Mouse (Mus musculus): Measurements from ENCODE around the gene Cenpm.
A peak's percentile ranks its signal among the peaks of the same experiment; 100 is the strongest.
"Not testable (repeated sequence)": the region's sequence is repeated elsewhere in the genome, so short reads cannot be mapped to it uniquely, and the experiment has no call there.

The Cenpm gene

DNA sequence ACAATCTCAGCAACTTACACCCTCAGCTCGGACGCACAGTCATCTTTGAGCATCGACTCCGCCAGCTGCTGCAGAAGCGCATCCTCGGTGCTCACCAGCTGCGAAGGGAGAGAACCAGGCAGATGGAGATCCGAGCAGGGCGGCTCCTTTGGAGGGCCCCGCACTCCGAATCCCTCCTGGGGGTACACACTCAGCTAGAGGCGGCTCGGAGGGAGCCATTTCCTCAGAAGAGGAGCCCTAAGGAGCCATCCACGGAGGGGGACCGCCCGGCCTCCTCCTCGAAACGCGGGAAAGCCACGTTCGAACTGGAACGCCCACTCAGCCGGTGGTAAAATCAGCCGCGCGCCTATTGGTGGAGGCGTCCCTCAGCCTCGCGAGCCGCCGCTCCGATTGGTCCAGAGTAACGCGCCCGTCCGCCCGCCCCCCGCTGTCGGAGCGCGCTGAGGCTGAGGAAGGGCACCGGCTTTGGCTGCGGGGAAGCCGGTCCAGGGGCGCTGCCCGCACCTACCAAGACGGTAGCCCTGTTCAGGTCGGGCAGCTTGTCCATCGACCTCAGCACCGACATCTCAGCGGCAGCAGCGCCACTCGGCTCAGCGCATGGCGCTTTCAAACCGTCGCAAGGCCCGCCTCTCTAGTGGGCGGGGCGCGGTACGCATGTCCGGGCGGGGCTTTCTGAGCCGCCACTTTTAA, at the start of gene Cenpm:
Cenpm (minus strand) TSS at position 634 of the 690 bp plus-strand sequence.
- DNase-seq (ENCODE audit: low read depth) = peak; percentile 95

GRCm38 (mm10) chr15:82294059-82294458, 49.5 kb upstream of the Cenpm start:
- DNase-seq (ENCODE audit: low read depth) = peak; percentile 10

- DNase-seq (ENCODE audit: low read depth) = no peak
Measured at GRCm38 (mm10) chr15:82293271-82293711, 48.7 kb upstream of the Cenpm start.

DNA sequence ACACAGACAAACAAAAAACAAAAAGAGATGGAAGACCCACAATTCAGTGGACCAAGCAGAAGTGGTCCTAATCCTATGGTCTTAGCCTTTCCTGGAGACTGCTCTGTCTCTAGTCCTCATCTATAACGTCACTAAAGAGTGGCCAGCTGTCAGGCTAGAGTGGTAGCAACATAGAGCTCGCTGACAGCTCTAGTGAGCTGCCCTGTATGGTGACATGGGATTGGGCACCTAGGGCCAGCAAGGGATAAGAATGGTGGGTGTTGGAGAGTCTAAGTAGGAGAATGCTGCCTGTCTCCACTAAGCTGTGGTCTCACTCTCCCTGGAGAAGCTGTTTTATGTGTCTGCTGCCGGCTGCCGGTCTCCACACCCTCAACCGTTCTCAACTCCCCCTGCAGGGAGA, 48.3 kb upstream of the Cenpm start:
- no peak for DNase-seq (ENCODE audit: low read depth)

DNA sequence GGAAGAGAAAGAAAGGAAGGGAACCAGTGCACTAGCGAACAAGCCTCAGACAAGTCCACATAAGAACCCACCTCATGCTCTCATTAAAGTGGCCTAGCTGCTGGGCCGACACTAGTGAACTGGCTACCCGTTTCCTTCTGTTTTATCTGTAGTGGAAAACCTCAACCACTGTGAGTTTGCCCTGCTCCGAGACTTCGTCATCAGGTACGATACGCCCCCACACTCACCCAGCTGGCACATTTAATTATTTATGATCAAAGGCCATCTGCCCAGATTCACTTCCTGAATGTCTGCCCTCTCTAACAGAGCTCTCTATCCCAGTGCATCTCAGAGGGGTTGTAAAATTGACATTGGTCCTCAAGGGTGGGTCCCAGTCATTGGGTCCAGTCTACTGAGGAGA, 45.7 kb upstream of the Cenpm start:
- no peak for DNase-seq (ENCODE audit: low read depth)

- no peak for DNase-seq (ENCODE audit: low read depth)
Measured at GRCm38 (mm10) chr15:82286157-82286556, 41.6 kb upstream of the Cenpm start.

- no peak for DNase-seq (ENCODE audit: low read depth)
Measured at GRCm38 (mm10) chr15:82280638-82281037, 36.1 kb upstream of the Cenpm start.

DNA sequence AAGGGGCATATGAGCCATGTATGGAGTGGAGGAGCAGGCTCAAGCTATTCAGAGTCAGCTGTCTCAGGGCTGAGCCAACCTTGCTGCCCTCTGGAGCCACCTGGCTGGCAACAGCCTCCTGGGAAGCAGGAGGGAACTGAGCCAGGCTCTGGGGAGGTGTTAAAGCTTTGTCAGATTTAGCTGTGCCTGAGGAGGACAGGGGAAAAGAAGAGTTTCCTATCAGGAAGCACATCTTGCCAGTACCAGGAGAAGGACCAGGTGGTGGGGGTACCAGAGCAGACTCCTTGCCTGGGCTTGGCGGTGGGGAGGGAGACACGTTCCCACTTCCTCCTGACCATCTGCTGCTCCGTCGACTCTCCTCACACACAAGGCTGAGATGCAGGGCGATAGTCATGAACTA, 33.0 kb upstream of the Cenpm start:
- no peak for DNase-seq (ENCODE audit: low read depth)

GRCm38 (mm10) chr15:82274927-82275901, 30.7 kb upstream of the Cenpm start:
- DNase-seq (ENCODE audit: low read depth) = no peak

- no peak for DNase-seq (ENCODE audit: low read depth)
Measured at GRCm38 (mm10) chr15:82274593-82274926, 30.0 kb upstream of the Cenpm start, which contains the start of gene Sept3. Gene Sept3 (plus strand): TSS chr15:82274893.

DNA sequence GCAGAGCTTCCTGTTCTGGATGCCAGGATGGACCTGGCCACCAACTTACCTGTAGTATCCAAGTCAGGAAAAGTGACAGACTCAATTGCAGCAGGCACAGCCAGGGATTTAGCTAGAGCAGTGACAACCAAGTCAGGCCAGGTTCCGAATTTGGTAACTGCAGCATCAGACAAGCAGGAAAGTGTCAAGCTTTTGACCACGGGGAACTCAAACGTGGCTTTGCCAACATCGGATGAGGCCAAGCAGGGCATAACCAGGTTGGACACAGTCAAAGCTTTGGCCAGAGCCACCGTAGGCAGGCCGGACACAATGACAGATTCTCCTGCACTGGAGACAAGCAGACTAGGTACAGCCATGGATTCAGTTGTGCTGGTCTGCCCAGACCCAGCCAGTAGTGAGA, 27.7 kb upstream of the Cenpm start:
- DNase-seq (ENCODE audit: low read depth) = no peak

DNA sequence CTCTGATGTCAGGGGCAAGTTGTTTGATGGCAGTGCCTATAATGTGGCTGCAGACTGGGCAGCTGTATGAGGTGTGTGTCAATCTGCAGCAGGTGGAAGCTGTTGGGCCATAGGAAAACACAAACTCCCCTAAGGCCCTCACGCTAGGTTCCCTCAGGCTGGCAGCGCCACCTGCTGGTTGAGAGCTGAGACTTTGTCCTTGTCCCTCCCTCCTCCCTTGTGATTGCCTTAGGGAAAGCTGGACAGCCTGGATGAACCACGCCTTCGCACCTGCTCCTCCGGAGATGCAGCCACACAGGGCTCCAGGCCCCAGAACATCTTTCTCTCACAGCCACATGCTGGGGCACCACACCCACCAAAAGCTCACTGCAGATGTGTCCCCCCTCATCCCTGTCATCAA, 26.7 kb upstream of the Cenpm start:
- DNase-seq (ENCODE audit: low read depth) = peak; percentile 61

DNA sequence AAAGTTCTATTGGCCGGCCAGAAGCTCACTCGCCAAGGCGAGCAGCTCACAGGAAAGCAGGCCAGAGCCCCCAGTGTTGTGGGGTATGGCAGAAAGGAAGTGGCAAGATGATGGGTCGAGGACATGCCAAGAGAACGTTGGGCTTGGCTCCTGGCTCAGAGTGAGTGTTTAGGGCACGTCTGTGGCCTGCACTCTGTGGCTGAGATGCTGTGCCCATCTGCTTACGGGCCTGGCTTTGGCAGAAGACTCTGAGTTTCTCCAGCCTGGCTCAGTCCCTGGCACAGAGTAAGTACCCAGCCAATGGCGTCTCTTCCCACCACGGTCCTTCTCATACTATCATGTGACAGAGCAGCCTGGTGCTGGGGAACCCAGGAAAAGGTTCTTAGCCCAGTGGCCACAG, 24.2 kb upstream of the Cenpm start:
- no peak for DNase-seq (ENCODE audit: low read depth)

DNA sequence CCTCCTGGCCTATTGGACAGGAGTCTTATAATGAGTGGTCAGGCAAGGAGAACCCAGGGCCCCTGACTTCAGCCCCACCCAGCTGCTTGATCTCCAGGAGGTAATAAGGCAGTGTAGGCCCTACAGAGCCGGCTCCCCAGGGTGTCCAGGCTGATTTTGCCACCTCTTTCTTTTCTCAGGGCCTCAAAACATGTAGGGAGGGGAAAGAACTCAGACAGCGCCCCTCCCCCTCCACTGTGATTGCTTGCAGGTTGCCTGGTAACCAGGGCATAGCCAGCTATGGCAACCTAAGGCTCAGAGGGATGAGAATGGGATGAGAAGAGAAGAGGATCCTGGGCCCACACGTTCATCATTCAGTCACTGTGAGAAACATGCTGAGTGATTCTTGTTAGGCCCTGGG, 23.6 kb upstream of the Cenpm start:
- no peak for DNase-seq (ENCODE audit: low read depth)

GRCm38 (mm10) chr15:82266356-82266755, 21.8 kb upstream of the Cenpm start:
- peak; percentile 80 for DNase-seq (ENCODE audit: low read depth)

- peak; percentile 80 for DNase-seq (ENCODE audit: low read depth)
Measured at GRCm38 (mm10) chr15:82259510-82259909, 15.0 kb upstream of the Cenpm start.

- no peak for DNase-seq (ENCODE audit: low read depth)
Measured at GRCm38 (mm10) chr15:82255944-82256383, 11.4 kb upstream of the Cenpm start.

DNA sequence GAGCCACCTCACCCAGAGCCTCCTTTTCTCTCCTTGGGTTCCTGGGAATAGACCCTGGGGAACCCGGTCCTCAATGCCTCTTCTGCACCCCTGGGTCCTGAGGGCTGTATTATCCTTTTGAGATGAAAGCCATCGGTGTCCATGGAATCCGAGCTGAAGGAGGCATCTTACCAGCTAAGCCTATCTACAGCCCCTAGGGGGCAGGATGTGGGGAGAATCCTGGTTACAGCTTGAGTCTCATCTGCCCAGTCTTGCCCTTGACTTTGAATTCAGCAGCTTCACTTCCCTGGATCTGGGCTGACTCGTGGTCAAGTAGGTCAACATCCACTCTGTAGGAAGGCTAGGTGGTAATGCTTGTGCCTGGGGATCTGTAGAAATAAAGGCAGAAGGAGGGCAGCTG, 10.7 kb upstream of the Cenpm start:
- DNase-seq (ENCODE audit: low read depth) = no peak

DNA sequence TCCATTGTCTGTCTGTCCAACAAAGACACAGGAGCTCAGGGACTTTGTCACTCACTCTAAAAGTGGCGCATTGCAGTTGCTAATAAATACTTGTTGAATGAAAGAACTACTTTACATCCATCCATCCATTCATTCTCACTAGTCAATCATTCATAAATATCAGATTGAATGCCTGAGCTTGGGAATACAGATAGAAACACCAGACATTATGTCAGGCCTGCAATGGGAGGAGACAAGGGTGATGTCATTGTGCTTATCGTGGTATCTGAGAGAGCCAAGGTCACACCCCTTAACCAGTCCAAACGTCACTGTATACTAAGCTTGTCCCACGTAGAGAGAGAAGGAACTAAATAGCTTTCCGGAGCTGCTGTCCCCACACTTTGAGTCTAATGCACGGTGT, 7.5 kb upstream of the Cenpm start, which contains the start of gene 1500009C09Rik:
1500009C09Rik (plus strand) TSS at position 301 of the 400 bp plus-strand sequence.
- DNase-seq (ENCODE audit: low read depth) = no peak

DNA sequence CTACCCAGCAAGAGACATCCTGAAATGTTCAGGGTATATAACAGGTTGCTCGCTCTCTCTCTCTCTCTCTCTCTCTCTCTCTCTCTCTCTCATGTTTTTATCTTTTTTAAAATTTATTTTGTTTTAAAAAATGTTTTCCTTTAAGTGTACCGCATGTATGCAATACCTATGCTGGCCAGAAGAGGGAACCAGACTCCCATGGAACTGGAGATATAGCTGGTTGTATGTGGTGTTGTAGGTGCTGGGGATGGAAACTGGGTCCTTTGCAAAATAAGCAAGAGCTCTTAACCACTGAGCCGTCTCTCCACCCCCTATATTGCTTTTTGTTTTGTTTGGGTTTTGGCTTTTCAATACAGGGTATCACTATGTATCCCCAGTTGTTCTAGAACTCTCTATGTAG, 7.0 kb upstream of the Cenpm start:
- peak; percentile 40 for DNase-seq (ENCODE audit: low read depth)

GRCm38 (mm10) chr15:82247131-82247776, 2.7 kb upstream of the Cenpm start:
- no peak for DNase-seq (ENCODE audit: low read depth)

GRCm38 (mm10) chr15:82244805-82245161, 235 bp upstream of the Cenpm start:
- not testable (repeated sequence) for DNase-seq (ENCODE audit: low read depth)

- peak; percentile 58 for DNase-seq (ENCODE audit: low read depth)
Measured at GRCm38 (mm10) chr15:82243742-82244114, 820 bp downstream of the Cenpm start.

Measured in naive thymus-derived CD4-positive, alpha-beta T cell, adult 2 months (primary cell).